Mouse (Mus musculus) erythroid progenitor cell, adult 5-6 weeks (primary cell): Measurements from ENCODE around the gene Ndufb7. TPM values are rescaled to one million over a fixed set of nuclear protein-coding genes. Genes with fewer than 3 reads are reported as not detected.
"Not testable (repeated sequence)": the region's sequence is repeated elsewhere in the genome, so short reads cannot be mapped to it uniquely, and the experiment has no call there.

Experiments used
- ATAC-seq: replicated peaks from 2 replicates; pipeline ENCODE4 v1.8.0; 2016; ENCODE audit warnings: moderate number of reproducible peaks, mild to moderate bottlenecking, moderate TSS enrichment, inconsistent platforms; ENCODE audit not compliant: poor library complexity, low FRiP score, severe bottlenecking
- total RNA-seq, 2 experiments: library from RNA; stranded (forward) in 1 of 2; stranded (reverse) in 1 of 2; fragments of 150-400 nt in 1 of 2; fragments of 186-747, 209-891 nt in 1 of 2; gene quantifications; 2 replicates each; pipeline versions ENCODE4 v1.2.3 to v1.2.4; 2015 to 2017; ENCODE audit warnings: low replicate concordance in 2 of 2

Ndufb7 gene
- total RNA-seq (2015; ENCODE audit: low replicate concordance) = 90.1 and 119 TPM in 2 replicates
- 75.9 and 125 TPM in 2 replicates for total RNA-seq (2017; ENCODE audit: low replicate concordance)

GRCm38 (mm10) chr8:83566469-83567395 lies at the start of gene Ndufb7:
TSS of gene Ndufb7 (plus strand) at chr8:83566671.
- ATAC-seq = peak; percentile 84

GRCm38 (mm10) chr8:83520432-83520831 lies 46.0 kb upstream of the Ndufb7 start:
- ATAC-seq = no peak

- ATAC-seq = not testable (repeated sequence)
Observed at GRCm38 (mm10) chr8:83520907-83521306, 45.6 kb upstream of the Ndufb7 start.

GRCm38 (mm10) chr8:83521310-83521709 lies 45.2 kb upstream of the Ndufb7 start:
- no peak for ATAC-seq

GRCm38 (mm10) chr8:83534802-83535201 lies 31.7 kb upstream of the Ndufb7 start:
- ATAC-seq = no peak

- no peak for ATAC-seq
Observed at GRCm38 (mm10) chr8:83535736-83536135, 30.7 kb upstream of the Ndufb7 start, which contains the start of gene Olfr370. TSS of gene Olfr370 (plus strand) at chr8:83535780.

- ATAC-seq = peak; percentile 40; the same call in 1 of the 2 replicates
Observed at GRCm38 (mm10) chr8:83562669-83563068, 3.8 kb upstream of the Ndufb7 start.

- ATAC-seq = no peak
Observed at GRCm38 (mm10) chr8:83563246-83563645, 3.2 kb upstream of the Ndufb7 start.

- peak; percentile 75 for ATAC-seq
Observed at GRCm38 (mm10) chr8:83565731-83566375, 618 bp upstream of the Ndufb7 start.

GRCm38 (mm10) chr8:83567668-83568067 lies 1.2 kb downstream of the Ndufb7 start:
- no peak for ATAC-seq

GRCm38 (mm10) chr8:83568128-83568527 lies 1.7 kb downstream of the Ndufb7 start:
- ATAC-seq = no peak

- no peak for ATAC-seq
Observed at GRCm38 (mm10) chr8:83568755-83569154, 2.3 kb downstream of the Ndufb7 start.

- no peak for ATAC-seq
Observed at GRCm38 (mm10) chr8:83569165-83569564, 2.7 kb downstream of the Ndufb7 start.

- ATAC-seq = no peak
Observed at GRCm38 (mm10) chr8:83570272-83571000, 4.0 kb downstream of the Ndufb7 start.

GRCm38 (mm10) chr8:83571001-83571340 lies 4.5 kb downstream of the Ndufb7 start:
- not testable (repeated sequence) for ATAC-seq

- no peak for ATAC-seq
Observed at GRCm38 (mm10) chr8:83571791-83572190, 5.3 kb downstream of the Ndufb7 start.

- ATAC-seq = no peak
Observed at GRCm38 (mm10) chr8:83572246-83572812, 5.9 kb downstream of the Ndufb7 start.

GRCm38 (mm10) chr8:83573140-83573875 lies 6.8 kb downstream of the Ndufb7 start:
- no peak for ATAC-seq

- no peak for ATAC-seq
Observed at GRCm38 (mm10) chr8:83574631-83575315, 8.3 kb downstream of the Ndufb7 start.
